Mouse (Mus musculus) urinary bladder, adult 2 months (tissue): ENCODE results near the gene Gm4724. TPM values are rescaled to one million over a fixed set of nuclear protein-coding genes. Genes with fewer than 3 reads are reported as not detected.
"Not testable (repeated sequence)": the region's sequence is repeated elsewhere in the genome, so short reads cannot be mapped to it uniquely, and the experiment has no call there.

Experiments
- DNase-seq: peaks from one replicate; pipeline ENCODE4 v3.0.0; 2022; ENCODE audit warnings: low spot score
- polyA plus RNA-seq: library from polyadenylated mRNA; depleted of rRNA; stranded (reverse); fragments of >200 nt; gene quantifications from 2 replicates; pipeline ENCODE4 v1.2.3, GENCODE M21; 2012; rRNA removed

Gene Gm4724
- polyA plus RNA-seq = 18.4 and 20.8 TPM in 2 replicates

- DNase-seq = not testable (repeated sequence)
Measured at GRCm38 (mm10) chr2:175435707-175436106, at the start of gene Gm4724. Gene Gm4724, minus strand, starts transcription at chr2:175435807.

- not testable (repeated sequence) for DNase-seq
Measured at GRCm38 (mm10) chr2:175469685-175470084, 34.1 kb upstream of the Gm4724 start, which contains the start of gene Zfp965. Gene Zfp965, plus strand, starts transcription at chr2:175469985.

Other genes starting within 250 kb of the Gm4724 start
- gene Gm14391, start 228.9 kb downstream of the Gm4724 start, polyA plus RNA-seq = 12.6 and 12.8 TPM in 2 replicates
- gene Gm14440, start 160.7 kb downstream of the Gm4724 start, polyA plus RNA-seq = not detected in 2 replicates
- gene Gm4631, start 97.6 kb downstream of the Gm4724 start, polyA plus RNA-seq = 15.8 and 17.0 TPM in 2 replicates
- gene Zfp968, start 63.4 kb downstream of the Gm4724 start, polyA plus RNA-seq = 3.3 and 4.8 TPM in 2 replicates
- gene Zfp965, start 34.2 kb upstream of the Gm4724 start, polyA plus RNA-seq = 3.3 and 4.1 TPM in 2 replicates
- gene Gm11007, start 208.2 kb upstream of the Gm4724 start, polyA plus RNA-seq = 0.04 TPM in 1 of 2 replicates, not detected in the other